Mouse (Mus musculus) thymus, postnatal 0 days (tissue): ENCODE measurements around the gene Pbx3. TPM values are rescaled to one million over a fixed set of nuclear protein-coding genes. Genes with fewer than 3 reads are reported as not detected.
A peak's percentile ranks its signal among the peaks of the same experiment; 100 is the strongest.

Source experiments
- DNase-seq: peaks from one replicate; pipeline ENCODE4 v3.0.0-alpha.2; 2015; ENCODE audit warnings: low spot score
- polyA plus RNA-seq: library from polyadenylated mRNA; unstranded; fragments of >200 nt; fragmentation: Nextera tagmentation; extraction: Ambion mirVana; gene quantifications from 2 replicates; pipeline ENCODE4 v1.2.1, GENCODE M21; 2015

Gene Pbx3
- polyA plus RNA-seq, 1 experiment from 2014 or later: 3.2 TPM

DNA sequence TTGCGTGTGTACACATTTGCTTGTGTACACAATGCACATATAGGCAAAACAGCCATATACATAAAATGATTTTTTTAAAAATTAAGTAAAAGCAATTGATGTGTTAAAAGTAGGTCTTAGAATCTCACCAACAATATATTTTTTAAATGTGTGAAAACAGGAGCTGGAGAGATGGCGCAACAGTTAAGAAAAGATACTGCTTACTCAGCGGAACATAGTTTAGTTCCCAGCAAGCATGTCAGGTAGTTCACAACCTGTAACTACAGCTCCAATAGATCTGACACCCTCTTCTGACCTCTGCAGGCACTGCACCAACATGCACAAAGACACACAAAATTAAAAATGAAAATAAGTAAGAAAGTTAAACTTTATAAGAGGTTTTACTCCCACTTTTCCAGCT lies 74.7 kb downstream of the Pbx3 start:
- DNase-seq: no peak

DNA sequence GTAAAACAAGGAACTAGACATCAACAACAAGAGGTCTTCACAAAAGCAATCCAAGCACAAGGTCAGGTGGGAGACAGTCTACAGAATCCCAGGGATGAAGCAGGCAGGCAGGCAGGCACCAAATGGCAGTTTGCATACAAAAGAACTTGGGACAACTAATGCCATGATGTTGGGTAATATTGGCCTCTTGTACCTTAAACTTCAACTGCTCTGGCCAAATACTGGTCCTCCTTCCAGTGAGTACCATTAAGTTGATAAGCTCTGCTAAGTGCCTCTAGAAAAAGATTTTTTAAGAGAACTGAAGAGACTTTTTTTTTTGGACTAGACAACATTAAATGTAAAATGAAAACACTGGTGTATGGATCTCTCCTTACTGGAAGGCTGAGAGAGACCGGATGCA lies 83.2 kb downstream of the Pbx3 start:
- no peak for DNase-seq

DNA sequence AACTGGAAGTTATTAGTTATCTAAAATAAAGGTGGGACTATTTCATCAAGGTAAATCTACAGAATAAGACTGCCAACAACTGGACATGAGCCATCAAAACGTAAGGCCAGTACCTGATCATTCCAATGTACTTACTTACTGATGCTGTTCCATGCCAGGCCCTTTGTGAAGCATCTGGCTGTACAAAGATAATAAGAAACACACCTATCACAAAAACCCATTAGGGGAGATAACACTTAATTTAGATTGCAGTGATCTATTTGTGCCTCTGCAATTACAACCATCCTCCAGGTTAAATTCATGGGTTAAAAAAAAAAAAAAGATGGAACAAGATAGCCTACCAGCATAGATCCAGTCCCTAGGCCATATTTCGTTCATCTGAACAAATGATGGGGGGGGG lies 88.7 kb downstream of the Pbx3 start:
- DNase-seq: no peak

DNA sequence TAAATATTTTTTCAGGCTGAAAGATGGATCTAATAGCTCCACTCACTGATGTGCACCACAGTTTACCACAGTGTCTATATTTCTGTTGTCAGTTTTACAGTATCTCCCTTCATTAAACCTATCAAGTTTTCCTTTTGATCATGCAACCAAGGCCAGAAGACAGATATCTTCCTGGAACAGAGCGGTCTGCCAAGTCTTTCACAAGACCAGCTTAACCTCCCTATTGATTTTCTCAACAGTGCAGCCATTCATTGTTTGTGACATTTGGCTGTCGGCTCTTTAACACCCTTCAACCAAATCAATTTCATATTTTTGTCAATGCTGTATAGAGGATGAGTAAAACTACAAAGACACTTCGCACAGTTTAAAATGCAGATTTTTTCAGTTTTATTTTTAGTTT lies 91.9 kb downstream of the Pbx3 start:
- no peak for DNase-seq

DNA sequence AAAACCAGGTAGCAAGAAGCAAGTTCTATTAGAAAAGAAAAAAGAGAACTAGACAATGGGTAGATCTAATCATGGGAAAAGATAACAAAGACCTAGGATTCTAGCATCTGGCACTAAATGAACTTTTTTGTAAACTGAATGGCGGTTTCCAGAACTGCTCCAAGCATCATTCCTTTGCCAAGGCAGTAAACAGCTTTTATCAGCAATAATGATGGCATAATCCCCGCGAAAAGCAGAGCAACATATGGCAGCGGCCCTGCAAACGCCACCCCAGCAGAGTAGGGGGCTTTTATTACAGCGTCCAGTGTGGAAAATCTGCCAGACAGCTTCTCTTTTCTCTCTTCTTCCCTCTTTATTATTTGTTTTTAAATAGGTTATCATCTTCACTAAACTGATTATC lies 93.2 kb downstream of the Pbx3 start:
- no peak for DNase-seq

DNA sequence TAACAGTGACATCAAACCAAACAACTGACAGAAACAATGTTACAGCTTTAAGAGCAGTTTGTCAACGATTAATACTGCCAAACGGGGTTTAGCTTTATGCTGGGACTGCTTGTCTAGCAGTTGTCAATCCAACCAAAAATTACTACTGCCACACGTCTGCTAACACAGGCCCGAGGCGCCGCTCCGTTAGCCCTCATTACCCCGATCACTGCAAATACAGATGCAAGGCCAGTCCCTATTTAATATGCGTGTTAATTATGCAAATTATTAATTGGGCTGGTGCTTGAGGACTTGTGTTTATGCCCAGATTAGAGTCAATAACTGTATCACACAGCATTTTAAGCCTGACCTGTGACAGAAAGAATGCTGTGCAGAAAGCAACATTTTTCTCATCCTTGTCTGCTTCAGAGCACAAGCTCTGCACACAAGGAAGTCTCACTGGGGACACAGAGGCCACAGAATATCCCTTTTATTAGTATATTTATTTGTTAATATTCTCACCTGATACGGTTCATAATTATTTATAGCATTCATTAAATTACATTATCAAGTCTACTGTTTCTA lies 97.2 kb downstream of the Pbx3 start:
- no peak for DNase-seq

DNA sequence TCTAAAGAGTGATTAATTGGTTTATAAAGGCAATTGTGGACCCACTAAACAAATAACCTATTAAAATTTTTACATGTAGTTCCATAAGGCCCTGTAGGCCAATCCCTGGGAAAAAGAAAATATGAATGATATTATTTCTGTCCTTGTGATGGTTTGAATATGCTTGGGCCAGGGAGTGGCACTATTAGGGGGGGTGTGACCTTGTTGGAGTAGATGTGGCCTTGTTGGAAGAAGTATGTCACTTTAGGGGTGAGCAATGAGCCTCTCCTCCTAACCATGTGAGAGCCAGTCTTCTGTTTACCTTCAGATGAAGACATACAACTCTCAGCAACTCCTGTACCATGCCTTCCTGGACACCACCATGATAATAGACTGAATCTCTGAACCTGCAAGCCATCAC lies 110.9 kb downstream of the Pbx3 start:
- DNase-seq: no peak

DNA sequence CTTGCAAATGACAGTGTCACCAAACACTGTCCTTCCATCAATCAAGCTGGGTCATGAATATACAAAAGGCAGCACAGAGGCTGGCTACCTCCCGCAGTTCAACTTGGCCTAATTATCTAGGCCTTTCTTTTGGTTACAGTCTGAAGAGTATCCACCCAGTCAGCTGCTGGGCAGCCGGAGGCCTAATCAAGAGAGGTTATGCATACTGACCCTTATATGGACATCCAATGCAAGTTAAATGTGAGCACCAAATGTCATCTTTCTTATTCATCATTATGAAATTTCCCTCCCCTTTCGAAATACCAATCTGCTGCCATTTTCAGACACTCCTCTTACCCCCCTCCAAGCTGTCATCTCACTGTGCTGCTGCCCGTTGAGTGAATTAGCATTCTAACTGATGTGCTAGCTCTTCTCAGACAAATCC lies 112.3 kb downstream of the Pbx3 start:
- no peak for DNase-seq

DNA sequence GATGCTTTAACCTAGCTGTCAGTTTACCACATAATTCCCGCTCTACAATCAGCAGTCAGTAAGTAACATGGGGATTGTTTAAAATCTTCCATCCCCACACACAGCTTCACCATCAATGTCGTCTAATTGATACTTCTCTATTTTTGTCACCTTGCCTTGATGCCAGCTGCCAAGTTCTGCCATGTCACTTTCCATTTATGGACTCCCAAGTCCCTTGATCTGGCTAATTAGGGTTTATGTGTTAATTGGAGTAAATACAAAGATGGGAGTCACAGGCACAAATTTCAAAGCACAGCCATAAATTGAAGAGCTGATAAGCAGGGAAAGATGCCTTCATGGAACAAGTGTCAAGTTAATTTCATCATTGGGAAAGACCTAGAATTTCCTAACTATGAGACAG lies 114.7 kb downstream of the Pbx3 start:
- DNase-seq: no peak

DNA sequence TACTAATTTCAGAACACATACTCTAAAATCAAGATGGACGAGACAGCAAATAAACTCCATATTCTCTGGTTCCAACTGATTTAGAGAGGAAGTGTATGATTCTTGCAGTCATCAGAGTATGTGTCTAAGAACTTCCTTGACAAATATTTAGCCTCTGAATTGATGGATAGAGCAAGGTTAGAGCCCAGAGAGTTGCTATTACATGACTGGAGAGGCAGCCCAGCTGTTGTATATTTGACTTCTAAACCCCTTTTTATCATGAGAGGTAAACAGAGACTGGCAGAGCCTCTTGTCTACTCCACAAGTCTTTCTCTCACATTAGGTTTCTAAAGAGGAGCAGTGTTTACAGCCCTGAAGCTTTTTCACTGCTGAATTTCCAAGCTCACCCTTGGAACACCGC lies 115.3 kb downstream of the Pbx3 start:
- no peak for DNase-seq

DNA sequence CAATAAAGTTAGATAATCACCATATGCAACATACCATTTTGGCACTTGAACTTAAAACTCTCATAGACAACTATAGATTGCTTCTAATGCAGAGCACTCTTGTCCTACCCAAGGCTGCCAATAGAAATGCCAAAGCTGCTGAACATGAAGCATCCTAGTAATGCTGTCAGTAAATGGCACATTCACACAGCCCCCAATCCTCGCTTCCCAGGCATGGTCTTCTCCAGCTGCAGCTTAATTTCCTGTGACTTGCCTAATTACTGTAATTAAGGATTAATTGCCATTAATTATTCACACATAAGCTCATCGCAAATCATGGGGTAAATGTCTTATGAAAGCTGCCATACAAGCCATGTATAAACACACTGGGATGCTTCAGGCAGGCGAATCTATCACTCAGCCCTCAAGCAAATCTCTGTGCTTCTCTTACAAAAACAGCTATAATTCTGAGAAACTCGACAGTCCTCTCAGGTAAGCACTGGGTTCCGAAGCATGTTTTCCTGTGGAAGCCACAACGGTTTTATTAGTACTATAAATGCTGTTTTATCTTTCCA lies 116.9 kb downstream of the Pbx3 start:
- no peak for DNase-seq

DNA sequence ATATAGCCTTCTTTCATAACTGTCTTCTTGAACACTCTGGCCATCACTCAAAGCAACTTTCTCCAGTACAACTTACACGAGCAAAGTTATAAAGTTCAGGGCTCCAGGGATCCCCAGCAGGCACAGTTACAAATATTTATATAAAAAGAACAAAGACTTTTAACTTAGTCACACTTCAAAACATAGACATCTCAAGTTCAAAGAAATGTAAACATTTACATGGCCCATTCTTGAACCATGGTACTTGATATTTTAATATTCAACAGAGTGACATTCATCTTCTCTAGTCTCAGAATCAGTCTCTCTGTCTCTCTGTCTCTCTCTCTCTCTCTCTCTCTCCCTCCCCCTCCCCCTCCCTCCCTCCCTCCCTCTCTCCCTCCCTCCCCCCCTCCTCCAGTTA lies 119.3 kb downstream of the Pbx3 start:
- DNase-seq: no peak

DNA sequence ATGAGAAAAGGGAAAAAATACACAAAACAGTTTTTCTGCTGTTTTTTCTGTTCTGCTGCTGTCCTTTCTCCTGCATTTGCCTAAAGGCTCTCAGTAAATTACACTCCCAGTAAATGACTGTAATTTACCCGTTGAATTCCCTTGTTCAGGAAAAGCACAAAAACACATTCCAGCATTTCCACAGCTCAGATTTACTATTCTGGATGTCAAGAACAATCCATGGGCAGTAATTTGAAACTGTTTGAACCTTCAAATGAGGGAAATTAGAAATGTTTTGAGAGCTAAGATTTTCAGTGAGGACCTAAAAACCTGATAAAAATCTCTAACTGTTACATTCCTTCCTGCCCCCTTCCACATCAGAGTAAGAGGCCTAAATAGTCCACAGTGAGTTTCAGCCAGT lies 119.8 kb downstream of the Pbx3 start:
- no peak for DNase-seq

DNA sequence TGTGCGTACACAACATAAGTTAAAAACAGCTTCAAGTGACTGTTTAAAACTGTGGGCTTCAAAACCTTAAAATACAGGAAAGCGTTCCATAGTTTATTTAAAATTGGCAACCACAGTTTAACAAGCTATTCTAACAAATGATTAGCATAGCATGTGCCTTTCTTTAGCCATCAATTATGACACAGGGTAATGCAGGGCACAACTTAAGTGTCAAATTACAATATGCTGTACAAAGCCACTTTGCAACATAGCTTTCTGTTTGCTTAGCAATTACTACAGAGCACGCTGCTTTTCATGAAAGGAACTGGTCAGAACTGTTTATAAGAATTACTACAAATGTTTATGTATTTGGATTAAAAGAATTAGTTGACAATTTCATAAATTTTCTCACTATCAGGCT lies 120.7 kb downstream of the Pbx3 start:
- DNase-seq: no peak

DNA sequence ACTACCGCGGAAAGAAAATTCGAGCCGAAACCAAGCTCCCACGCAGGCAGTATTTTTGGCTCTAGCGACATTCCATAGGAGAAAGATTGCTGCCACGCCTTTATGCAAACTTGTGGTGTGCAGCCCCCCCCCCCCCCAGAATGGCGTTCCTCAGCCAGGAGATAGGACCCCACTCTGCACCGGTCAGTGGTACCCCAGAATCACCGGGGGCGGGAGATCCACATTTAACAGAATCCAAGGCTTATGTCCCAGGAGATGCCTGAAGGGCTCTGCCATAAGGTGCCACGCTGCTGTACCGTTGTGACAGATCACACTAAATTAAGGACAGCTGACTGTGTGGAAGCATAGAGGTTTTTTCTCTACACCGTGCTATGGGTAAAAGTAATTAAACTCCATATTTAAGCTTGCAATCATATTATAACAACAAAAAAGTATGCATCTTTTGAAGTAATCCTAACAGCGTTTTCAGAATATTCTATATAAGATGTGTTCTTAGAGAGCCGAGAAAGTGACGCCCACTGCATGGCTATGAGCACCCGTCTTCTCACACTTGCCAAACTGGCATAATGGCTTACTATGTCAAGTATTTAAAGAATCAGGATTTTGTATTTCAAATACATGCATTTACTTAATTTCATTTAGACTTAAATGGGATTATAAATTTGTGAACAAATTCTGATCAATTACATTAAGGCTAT lies 122.8 kb downstream of the Pbx3 start:
- DNase-seq: no peak

DNA sequence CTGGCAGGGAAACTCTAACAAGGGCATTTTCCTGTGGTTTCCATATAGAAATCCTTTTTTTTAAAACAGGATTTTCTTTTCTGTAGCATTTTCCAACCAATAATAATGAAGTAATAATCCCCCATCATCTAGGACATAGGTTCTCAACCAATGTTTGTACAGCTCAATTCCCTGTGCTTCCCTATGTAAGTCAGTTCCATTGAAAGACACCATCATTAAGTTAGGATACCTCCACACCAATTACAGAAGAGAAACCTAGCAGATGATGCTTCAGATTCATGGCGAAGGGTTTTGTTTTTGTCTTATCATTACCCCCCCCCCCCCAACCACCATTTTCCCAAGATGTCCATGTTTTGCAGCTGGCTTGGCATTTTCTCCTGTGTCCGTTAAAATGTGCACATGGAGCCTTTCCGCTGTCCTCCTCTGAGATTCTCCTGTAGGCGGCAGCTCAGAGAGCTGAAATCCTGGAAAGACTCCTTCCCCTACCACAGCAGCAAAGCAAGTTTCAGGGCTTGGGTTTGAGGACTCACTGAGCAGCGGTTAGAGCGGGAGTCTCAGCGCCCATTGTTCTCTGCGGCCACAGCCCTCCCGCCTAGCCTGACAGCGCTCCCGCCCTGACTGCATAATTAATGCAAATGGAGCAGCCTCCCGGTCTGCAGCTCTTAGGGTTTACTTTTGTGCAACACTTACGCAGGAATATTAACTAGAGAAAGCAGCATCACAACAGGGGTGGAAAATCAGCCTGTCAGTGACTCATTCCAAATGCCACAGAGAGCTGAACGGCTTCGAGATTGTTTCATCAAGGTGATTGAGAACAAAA lies 123.6 kb downstream of the Pbx3 start:
- DNase-seq: peak; percentile 25

DNA sequence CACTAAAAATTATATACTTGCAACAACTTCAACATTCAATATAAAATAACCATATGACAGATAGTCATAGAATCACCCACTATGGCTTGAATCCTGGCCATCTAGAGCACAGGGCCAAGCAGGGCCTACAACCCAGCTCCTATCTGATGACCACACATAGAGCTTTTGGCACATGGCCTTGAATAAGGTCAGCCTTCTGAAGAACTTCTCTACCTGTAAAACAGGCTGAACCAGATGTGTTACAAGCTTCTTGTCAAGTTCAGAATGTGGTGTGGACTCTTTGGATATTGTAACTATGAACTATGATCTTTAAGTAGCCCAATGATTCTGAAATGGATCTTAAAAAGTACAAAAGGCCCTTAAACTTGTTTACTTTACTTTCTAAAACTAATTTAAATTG lies 132.1 kb downstream of the Pbx3 start:
- no peak for DNase-seq

DNA sequence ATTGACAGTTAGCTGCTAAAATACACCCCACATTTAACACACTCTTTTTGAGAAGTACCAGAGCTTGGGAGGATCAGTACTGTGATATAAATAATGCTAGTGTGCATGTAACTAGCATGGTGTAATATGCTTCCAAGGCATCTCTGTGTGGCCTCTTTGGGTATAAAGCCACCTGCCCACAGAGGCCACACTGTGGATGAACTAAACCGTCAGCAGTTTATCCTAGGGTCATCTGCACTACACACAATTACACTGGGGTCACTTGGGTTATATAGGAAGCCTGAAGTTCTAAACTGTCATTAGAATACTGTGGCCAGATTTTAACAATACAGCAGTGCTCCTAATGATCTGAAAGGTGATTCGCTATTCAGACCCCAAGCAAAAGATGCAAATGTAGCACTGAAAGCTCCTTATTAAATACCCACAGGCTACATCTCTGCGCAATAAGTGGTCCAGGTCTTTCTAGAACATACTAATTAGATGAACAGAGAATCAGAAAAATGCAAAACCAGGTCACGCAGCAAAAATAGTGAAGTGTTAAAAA lies 133.6 kb downstream of the Pbx3 start:
- no peak for DNase-seq

DNA sequence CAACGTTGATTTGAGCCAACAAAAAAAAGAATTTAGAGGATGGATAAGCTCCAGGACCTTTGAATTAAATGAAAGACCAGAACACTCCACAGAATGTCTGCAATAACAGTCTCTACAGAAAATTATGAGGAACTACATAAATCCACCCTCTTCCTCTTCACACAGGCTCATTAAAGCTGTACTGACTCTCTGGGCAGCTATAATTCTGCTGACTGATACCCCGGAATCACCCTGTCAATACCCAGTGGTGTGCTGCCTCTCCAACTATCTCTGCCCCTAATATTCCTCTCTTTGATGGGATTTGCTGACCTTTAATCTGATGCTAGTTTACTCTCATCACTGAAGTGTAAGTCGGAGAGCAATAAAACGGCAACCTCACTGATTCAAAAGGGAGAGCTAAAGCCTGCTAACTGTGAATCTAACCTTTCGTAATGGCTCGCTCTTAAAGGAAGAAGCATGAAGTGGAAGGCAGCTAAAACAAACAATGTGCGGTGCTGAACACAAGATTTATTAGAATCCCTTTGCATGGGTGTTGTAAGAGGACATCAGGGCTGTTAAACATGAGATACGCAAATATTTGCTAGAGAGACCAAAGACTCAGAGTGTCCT lies 137.4 kb downstream of the Pbx3 start:
- no peak for DNase-seq

DNA sequence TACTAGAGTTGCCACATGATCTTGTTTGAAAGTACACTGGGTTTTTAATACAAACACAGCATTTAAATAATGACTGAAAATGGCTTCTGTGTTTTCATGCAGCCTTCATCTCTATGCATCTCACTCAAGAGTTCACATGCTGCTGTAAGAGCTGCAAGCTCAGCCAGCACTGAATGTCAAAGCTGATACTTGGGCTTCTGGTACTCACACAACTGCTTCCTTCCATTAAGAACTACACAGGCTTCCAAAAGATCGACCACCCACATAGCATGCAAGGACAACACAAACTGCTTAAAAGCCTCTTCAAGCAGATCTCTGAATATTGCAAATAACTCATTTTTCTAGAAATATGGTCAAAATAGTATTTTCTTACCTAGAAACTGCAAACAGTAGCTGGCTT lies 138.7 kb downstream of the Pbx3 start:
- DNase-seq: no peak

DNA sequence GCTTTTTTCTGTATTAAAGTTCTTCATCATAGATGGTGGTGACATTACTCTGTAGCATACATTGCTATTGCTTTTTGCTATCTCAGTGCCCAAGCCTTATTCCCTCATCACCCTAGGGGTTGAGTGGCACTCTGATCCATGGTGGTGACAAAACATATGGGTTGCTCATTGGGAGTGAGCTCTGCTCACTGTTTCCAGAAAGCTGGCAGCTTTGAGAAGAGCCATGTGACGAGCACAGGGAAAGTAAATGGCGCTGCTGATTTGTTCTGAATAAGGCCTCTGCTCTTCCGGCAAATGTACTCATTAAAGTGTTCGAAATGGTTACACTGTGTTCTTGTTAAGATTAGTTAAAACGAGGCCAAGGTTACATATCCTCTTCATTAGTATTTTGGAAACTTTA lies 139.7 kb downstream of the Pbx3 start:
- DNase-seq: no peak

DNA sequence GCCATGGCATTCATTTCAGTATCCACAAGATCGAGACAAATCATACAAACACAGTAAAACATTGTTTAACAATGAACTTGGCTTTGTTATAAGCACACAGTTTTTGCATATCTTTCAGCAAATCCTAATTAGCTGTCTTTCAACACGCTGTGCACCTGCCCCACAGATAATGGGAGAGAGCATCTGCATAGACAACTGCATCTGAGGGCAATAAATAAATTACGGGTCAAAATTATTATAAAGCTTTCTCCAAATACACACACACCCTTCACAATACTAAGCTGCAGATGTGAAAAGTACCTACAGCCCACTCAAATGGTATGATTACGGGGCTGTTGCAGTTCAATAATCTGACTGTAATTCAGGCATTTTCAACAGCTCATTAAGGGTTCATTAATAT lies 145.3 kb downstream of the Pbx3 start:
- DNase-seq: no peak
